Mouse (Mus musculus) c-Kit-positive CD71-positive TER-119-positive erythroid progenitor cells, embryonic 14.5 days (primary cell): ENCODE data around the gene Slc7a11.

Experiments used
- DNase-seq: peaks from one replicate; pipeline ENCODE4 v3.0.0-alpha.2; 2013; ENCODE audit warnings: low spot score

Gene Slc7a11

GRCm38 (mm10) chr3:50388786-50389185, 54.6 kb downstream of the Slc7a11 start:
- DNase-seq = no peak

DNA sequence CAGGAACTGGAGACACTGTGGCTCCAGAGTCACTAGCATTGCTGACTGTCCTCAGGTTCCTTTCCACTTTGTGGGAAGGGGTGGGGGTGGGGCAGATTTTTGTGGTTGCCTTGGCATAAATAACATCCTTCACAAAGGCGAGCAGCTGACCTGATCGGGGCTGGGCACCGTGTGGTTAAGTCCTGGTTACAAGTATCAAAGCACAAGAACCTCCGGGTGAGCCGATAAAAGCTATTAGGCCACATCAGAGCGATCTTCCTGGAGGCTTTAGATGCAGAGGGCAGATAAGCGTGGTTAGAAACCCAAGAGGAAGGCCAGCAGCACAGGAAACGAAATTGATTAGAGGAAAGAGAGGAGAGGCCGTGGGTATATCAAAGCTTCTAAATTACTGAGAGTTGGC, 55.1 kb downstream of the Slc7a11 start:
- DNase-seq = no peak

DNA sequence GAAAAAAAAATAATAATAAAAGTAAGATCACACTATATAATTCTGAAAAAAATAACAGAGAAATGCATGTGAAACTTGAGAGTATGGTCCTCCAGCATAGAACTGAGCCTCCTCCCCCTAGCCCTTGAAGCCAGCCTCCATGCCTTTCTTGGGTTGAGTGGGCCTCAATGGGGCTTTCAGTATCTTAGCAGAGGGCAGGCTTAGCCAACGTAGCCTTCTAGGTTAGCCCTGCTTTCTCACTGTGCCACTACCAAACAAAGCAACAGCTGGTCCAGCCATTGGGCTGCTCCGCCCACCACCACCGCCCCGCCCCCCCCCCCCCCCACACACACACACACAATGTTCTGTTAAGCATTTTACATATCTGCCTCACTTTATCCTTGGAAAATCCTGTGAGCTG, 56.1 kb downstream of the Slc7a11 start:
- no peak for DNase-seq

DNA sequence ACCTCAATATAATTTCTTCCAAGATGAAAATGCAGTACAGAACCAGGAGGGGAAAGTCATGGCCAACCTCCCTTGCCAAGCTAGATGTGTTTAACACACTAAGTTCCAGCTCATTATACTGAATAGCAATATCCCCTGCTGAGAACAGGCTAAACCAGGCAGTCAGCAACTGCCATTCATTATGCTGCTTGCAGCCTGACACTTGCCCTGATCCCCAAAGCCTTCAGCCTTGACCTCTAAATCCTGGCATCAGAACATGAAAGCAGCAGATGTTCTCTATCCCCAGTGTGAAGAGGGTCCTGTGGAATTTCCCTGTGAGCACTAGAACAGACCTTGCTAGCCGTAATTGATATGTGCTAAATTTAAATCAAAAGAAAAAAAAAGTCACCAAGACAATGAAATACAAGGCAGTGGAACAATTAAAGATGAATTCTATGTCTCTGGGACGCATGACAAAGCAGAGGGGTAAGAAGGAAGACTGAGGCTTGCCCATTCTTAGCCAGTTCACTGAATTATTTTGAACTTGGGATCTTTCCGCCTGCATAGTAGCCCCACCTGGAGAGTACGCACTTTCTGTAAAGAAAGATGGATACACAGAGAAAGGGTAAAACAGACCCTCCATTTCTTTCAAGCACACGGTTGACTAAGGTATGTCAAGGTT, 56.7 kb downstream of the Slc7a11 start:
- DNase-seq = no peak

DNA sequence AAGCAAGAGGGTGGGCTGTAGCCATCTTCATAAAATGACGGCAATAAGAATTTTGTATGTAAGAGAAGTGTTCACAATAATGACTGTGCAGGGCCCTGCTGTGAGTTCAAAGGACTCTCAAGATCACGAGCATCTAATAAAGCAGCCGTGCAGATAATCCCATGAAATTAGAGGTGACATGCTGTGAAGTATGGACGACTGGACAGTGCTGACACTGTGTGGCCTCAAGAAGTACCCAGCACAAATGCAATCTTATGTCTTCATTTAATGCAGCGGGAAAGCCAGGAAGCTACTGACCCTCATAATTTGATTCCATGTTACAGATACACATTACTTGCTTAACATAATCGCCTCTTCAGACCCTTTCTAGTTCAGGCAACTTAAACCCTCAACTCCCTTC, 57.3 kb downstream of the Slc7a11 start:
- no peak for DNase-seq

- DNase-seq = no peak
Observed at GRCm38 (mm10) chr3:50382729-50383128, 60.7 kb downstream of the Slc7a11 start.

GRCm38 (mm10) chr3:50381861-50382693, 61.3 kb downstream of the Slc7a11 start:
- DNase-seq = no peak

- peak; percentile 45 for DNase-seq
Observed at GRCm38 (mm10) chr3:50381160-50381860, 62.1 kb downstream of the Slc7a11 start.

GRCm38 (mm10) chr3:50379942-50380341, 63.5 kb downstream of the Slc7a11 start:
- DNase-seq = no peak

GRCm38 (mm10) chr3:50375477-50375876, 67.9 kb downstream of the Slc7a11 start:
- DNase-seq = no peak

- no peak for DNase-seq
Observed at GRCm38 (mm10) chr3:50369791-50370190, 73.6 kb downstream of the Slc7a11 start.

DNA sequence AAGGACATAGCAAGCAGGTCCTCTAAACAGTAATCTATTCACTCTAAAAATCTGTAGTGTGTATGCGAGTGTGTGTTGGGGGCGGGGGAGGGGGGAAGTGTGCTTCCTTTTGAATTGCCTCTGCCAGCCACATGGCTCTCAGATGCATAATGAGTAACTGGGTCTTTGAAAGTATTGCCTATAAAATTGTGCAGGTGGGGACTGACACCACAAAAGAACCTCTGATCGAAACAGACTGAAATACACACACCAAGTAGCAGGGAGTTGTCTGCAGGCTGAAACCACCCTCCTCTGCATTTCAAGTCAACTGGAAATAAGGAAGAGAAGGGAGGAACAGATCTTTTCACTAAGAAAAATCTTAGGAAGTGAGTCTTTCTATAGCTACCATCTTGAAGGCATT, 76.2 kb downstream of the Slc7a11 start:
- no peak for DNase-seq

- no peak for DNase-seq
Observed at GRCm38 (mm10) chr3:50363659-50364058, 79.8 kb downstream of the Slc7a11 start.

GRCm38 (mm10) chr3:50347081-50347480, 96.3 kb downstream of the Slc7a11 start:
- no peak for DNase-seq

GRCm38 (mm10) chr3:50344411-50344810, 99.0 kb downstream of the Slc7a11 start:
- DNase-seq = no peak

GRCm38 (mm10) chr3:50324524-50324923, 118.9 kb downstream of the Slc7a11 start:
- no peak for DNase-seq

GRCm38 (mm10) chr3:50323881-50324280, 119.5 kb downstream of the Slc7a11 start:
- no peak for DNase-seq

GRCm38 (mm10) chr3:50320862-50321261, 122.6 kb downstream of the Slc7a11 start:
- no peak for DNase-seq

- DNase-seq = no peak
Observed at GRCm38 (mm10) chr3:50318074-50318473, 125.3 kb downstream of the Slc7a11 start.

DNA sequence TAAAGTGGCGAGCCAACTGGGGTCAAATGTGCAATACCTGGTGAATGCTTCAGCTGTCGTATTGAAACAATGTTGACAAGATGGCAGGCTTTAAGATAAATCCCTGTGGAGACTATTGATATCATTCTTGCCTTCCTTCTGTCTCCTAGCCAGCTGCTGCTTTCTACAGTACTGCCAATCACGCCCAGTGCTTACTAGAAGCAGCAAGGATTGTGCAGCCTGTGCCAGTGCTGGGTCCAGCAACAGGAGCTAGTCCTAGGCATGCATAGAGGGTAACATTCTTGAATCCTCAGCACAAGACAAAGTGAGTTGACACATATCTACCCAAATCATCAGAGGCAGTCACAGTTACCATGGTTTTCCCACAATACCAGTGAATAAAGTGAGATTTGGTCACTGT, 129.6 kb downstream of the Slc7a11 start:
- no peak for DNase-seq

GRCm38 (mm10) chr3:50307339-50308327, 135.8 kb downstream of the Slc7a11 start:
- DNase-seq = no peak

- DNase-seq = no peak
Observed at GRCm38 (mm10) chr3:50306334-50306733, 137.1 kb downstream of the Slc7a11 start.
